Mouse (Mus musculus) midbrain, embryonic 13.5 days (tissue): ENCODE measurements at regions not wholly inside any gene's neighbourhood (a gene's known extent, or its start where the extent isn't known, plus 50 kb on each side); places are given as distances from the start of the nearest gene placed in this dataset.

Experiments
- ATAC-seq: fragments of 200-750 bp; cut with Nextera tagmentation; 2 replicates; pipeline ENCODE4 v1.8.0; 2017; ENCODE audit warnings: mild to moderate bottlenecking, moderate TSS enrichment, moderate library complexity
- H3K27ac ChIP-seq: fragments of 300-500 bp; sonication (generic); 2 replicates; pipeline ENCODE4 v1.5.1; 2015; ENCODE audit warnings: inconsistent platforms, mild to moderate bottlenecking, moderate library complexity
- H3K27me3 ChIP-seq: fragments of 300-500 bp; sonication (generic); 2 replicates; pipeline ENCODE4 v1.6.1; 2015; ENCODE audit warnings: mild to moderate bottlenecking, inconsistent platforms
- H3K36me3 ChIP-seq: fragments of 300-500 bp; sonication (generic); 2 replicates; pipeline ENCODE4 v1.6.1; 2015; ENCODE audit warnings: mild to moderate bottlenecking, inconsistent platforms
- H3K4me1 ChIP-seq: fragments of 300-500 bp; sonication (generic); replicated peaks from 2 replicates; pipeline ENCODE4 v1.6.1; 2015; ENCODE audit warnings: inconsistent platforms
- H3K4me2 ChIP-seq: fragments of 300-500 bp; sonication (generic); replicated peaks from 2 replicates; pipeline ENCODE4 v1.6.1; 2015; ENCODE audit warnings: moderate library complexity, mild to moderate bottlenecking, inconsistent platforms
- H3K4me3 ChIP-seq: fragments of 300-500 bp; sonication (generic); replicated peaks from 2 replicates; pipeline ENCODE4 v1.5.1; 2015; ENCODE audit warnings: mild to moderate bottlenecking, inconsistent platforms
- H3K9ac ChIP-seq: fragments of 300-500 bp; sonication (generic); replicated peaks from 2 replicates; pipeline ENCODE4 v1.6.1; 2015; ENCODE audit warnings: mild to moderate bottlenecking, inconsistent platforms
- H3K9me3 ChIP-seq: fragments of 300-500 bp; sonication (generic); 2 replicates; pipeline ENCODE4 v1.6.1; 2016; ENCODE audit warnings: mild to moderate bottlenecking, inconsistent platforms
- WGBS: fragments of 180-500 bp; shearing (Covaris S2); methylation state at CpG from one replicate; pipeline ENCODE4 v1.1.7; 2015; 5-methylcytosine and 5-hydroxymethylcytosine counted together

DNA sequence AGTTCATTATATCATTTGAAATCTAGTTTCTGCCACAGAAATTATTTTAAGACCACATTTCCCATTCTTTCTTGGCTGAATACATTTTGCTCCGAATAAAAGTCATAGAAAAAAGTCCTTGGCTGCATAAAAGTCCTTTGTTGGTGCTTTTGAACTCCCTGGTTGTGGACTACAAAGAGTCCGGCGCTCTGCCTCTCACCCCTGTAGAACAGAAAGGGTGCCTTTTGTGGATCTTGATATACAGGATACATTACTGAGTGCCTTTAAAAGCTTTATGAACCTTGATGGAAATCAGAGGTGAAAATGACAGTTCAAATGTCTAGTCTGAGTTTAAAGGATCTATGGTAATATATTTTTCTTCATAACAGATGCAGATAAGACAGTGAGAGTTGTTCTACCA lies 355.5 kb downstream of the Anxa1 start:
- H3K36me3 ChIP-seq = no peaks in the 10 kb centered on the region
- 57% methylated on average over 3 of the region's 3 CpGs for WGBS
- ATAC-seq = no peak

DNA sequence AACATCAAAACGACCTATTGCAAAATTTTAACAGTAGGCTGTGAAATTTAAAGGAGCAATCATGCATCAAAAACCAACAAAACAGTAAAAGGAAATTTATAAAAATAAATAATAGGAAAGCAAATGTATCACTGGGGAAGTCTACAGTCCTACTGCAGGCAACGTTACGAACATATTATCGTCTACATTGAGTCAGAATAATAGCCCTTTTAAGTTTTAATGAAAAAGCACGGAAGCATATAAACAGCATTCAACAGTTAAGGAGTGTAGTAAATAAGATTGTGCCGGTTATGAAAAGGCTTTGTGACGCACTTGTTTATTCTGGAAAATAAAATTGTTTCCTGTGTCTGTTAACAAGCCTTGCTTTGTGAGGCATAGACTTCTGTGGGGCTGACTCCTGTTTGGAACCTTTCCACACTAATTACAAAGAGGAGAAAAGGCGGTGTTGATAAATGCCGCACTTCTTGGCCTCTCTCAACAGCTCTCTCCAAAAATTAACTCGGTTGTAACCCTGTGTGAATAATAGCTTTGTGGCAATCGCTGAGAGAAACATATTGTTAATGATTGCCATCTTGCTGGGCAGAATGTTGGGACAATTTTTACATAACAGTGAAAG lies 363.0 kb downstream of the Anxa1 start:
- Histone ChIP-seq H3K36me3 (no peaks in the 10 kb centered on the region), H3K27me3 (no peaks in the 10 kb centered on the region), H3K4me1 (no peaks in the 10 kb centered on the region), H3K4me2 (no peak overlapping the region), H3K27ac (no peak overlapping the region), H3K9ac (no peak overlapping the region), H3K4me3 (no peak overlapping the region), H3K9me3 (no peaks in the 10 kb centered on the region)
- no peak for ATAC-seq
- 53% methylated on average over 11 of the region's 11 CpGs for WGBS

More for the DNA sequence above, 355.5 kb downstream of the Anxa1 start:
- no peak overlapping the region for H3K27ac ChIP-seq
- no peak overlapping the region for H3K4me3 ChIP-seq
- H3K4me2 ChIP-seq = no peak overlapping the region
- no peaks in the 10 kb centered on the region for H3K4me1 ChIP-seq
- H3K9ac ChIP-seq = no peak overlapping the region
- H3K9me3 ChIP-seq = no peaks in the 10 kb centered on the region
- H3K27me3 ChIP-seq = no peaks in the 10 kb centered on the region

DNA sequence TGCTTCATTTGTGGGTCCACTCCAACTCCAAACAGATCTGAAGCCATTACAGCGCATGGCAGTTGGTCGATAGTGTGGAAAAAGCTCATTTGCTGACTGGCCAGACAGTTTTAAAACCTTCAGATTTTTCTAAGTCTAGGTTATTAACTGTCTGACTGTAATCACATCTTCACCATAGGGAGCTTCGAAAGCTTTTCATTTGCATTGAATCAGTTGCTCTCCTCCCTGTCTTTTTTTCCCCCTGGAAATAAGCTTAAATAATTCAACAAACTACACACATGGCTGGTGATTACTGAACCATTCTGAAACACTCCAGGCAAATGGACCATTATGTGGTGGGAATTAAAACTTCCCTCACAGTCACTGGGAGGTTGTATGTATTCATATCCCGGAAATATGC lies 376.6 kb downstream of the Anxa1 start:
- Histone ChIP-seq H3K27me3 (no peaks in the 10 kb centered on the region), H3K4me2 (no peak overlapping the region), H3K27ac (peak overlapping the region; percentile 27; the same call in 1 of the 2 replicates), H3K36me3 (no peaks in the 10 kb centered on the region), H3K9me3 (no peaks in the 10 kb centered on the region), H3K4me1 (peaks cover 10% of the 10 kb centered on the region; the same call in 1 of the 2 replicates), H3K4me3 (no peak overlapping the region), H3K9ac (no peak overlapping the region)
- ATAC-seq = peak; percentile 73
- WGBS = 53% methylated on average over 4 of the region's 4 CpGs

DNA sequence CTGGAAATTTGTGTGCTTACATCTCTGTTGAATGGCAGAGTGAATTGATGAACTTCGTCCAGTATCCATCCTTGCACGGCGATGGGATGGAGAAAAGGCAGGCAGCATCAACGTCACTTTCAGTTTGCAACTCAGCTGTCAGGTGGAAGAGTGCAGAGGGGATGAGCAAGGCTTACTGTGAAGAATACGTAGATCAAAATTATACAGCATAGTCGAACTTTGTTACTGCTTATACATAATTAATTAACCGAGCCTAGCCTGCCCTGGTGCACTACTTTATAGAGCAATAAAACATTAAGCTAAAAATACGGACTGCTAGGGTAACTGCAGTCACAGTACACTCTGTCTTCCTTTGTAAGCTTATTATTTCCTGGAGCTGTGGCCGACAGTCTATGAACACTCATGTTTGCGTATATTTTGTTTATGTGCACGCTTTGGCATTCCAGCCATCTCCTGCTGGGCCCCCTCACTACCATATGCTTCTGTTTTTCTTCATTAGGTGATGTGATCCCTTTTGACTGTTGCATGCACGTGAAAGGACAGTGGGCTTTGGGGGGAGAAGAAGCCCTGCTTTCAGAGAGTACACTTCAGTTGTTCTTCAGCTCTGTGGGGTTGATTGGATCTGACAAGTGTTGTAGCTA lies 380.8 kb downstream of the Anxa1 start:
- no peak overlapping the region for H3K4me3 ChIP-seq
- no peak overlapping the region for H3K27ac ChIP-seq
- no peaks in the 10 kb centered on the region for H3K27me3 ChIP-seq
- peak; percentile 37 for ATAC-seq
- peaks cover 18% of the 10 kb centered on the region for H3K4me1 ChIP-seq
- no peaks in the 10 kb centered on the region for H3K9me3 ChIP-seq
- no peak overlapping the region for H3K9ac ChIP-seq
- H3K4me2 ChIP-seq = peak overlapping the region; percentile 15
- no peaks in the 10 kb centered on the region for H3K36me3 ChIP-seq
- WGBS = 55% methylated on average over 12 of the region's 12 CpGs

DNA sequence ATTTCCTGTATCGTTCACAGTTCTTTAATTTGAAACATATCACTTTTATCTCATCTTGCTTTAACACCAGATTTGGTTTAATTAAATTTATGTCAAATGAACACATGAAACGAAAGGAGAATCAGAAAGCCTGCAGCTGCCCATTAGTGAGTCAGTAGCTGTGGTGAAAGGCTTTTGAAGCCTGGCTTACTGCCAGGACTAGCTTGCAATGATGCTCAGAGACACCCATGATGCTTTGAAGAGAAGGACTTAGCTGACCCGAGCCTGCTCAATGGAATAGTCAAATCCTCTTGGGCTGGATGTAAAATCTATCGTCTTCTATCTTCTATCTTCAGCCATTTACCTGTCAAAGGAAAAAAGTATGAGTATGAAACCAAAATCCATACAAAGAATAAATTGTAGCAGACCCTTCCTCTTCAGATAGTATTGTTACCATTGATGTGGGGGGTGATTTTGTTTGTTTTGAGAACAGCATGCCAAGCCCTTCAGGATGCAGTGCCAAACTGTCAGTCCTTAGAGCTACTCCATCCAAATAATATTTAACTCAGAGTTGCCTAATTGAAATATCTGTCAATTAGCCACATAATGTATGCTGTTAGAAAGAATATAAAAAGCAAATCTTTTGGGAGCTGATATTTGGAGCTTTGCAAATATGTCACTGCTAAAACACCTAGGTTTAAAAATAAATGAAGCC lies 384.7 kb downstream of the Anxa1 start:
- 24% methylated on average over 4 of the region's 4 CpGs for WGBS
- Histone ChIP-seq H3K4me2 (no peak overlapping the region), H3K9me3 (no peaks in the 10 kb centered on the region), H3K4me3 (no peak overlapping the region), H3K9ac (no peak overlapping the region), H3K27ac (0 out of 2 replicates have a peak overlapping the region, but pooled peaks have one; percentile 17), H3K27me3 (no peaks in the 10 kb centered on the region), H3K4me1 (peaks cover 11% of the 10 kb centered on the region), H3K36me3 (no peaks in the 10 kb centered on the region)
- ATAC-seq = peak; percentile 90

DNA sequence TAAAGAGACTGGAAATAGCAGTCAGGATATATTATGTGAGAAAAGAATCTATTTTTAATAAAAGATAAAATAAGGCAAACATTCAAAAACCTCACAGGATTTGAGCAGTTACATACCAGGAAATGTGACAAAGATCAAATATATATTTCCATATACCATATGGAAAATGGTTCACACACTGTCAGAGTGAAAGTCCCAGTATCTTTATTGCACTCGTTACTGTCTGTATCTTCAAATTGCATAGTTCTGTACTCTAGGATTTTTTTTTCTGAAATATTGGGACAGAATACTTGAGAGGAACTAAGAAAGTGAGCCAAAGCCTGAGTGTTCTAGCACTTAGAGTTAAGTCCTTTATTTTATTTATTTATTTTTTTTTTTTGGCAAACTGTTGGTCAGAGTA lies 403.5 kb downstream of the Anxa1 start:
- Histone ChIP-seq H3K4me3 (no peak overlapping the region), H3K36me3 (no peaks in the 10 kb centered on the region), H3K9me3 (no peaks in the 10 kb centered on the region), H3K9ac (no peak overlapping the region), H3K4me1 (no peaks in the 10 kb centered on the region), H3K27me3 (no peaks in the 10 kb centered on the region), H3K27ac (no peak overlapping the region), H3K4me2 (no peak overlapping the region)
- 93% methylated on average over 1 of the region's 1 CpGs for WGBS
- ATAC-seq = no peak

DNA sequence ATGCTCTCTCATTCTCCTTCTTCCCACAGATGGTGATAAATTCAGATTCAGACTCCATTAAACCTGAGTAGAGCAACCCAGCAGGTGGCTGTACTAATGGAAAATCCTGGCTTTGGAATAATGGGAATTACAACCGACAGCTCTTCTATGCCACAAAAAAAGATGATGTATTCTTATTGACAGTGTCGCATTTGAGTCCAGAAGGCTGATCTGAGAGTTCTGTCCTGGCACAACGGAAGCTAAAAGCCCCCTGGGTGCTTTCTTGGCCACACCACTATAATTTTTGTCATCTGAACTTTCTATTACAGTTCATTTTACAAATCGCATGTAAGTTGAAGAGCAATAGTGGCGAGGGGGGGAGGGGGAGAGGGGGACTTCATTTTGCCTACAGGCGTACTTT lies 411.9 kb downstream of the Anxa1 start:
- Histone ChIP-seq H3K4me3 (no peak overlapping the region), H3K9me3 (no peaks in the 10 kb centered on the region), H3K4me1 (peaks cover 6% of the 10 kb centered on the region), H3K4me2 (no peak overlapping the region), H3K9ac (no peak overlapping the region), H3K36me3 (no peaks in the 10 kb centered on the region), H3K27ac (no peak overlapping the region), H3K27me3 (no peaks in the 10 kb centered on the region)
- no peak for ATAC-seq
- WGBS = 64% methylated on average over 6 of the region's 6 CpGs

DNA sequence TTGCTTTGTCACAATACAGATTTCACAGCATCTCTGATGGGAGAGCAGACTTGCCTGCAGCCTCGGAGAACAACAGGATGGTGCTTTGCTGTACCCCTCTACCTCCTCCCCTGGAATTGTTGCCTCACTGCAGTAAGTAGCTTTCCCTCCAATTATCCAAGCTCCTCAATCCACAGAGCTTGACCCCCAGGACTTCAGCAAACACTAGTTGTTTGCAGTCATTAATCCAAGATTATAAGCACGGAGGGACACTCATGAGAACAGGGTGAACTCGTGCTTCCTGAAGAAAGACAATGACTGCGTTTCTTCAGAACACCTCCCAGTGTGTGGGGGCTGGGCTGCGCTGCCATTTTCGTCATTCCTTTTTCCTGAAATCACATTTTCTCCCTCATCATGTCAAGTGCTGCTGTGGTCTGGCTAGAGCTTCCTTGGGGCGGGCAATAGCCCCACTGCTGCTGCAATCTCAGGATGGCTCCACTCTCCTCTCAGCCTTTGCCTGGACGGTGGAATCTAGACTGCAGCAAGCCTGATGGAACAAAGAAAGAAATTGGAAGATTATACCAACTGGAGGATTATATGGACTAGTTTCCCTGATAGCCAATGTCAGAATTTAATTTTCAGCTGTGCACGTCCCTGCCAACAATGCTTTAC lies 413.0 kb downstream of the Anxa1 start:
- H3K27ac ChIP-seq = peak overlapping the region; percentile 60
- H3K4me3 ChIP-seq = no peak overlapping the region; the same call in 1 of the 2 replicates
- peaks cover 6% of the 10 kb centered on the region for H3K4me1 ChIP-seq
- no peaks in the 10 kb centered on the region for H3K36me3 ChIP-seq
- ATAC-seq = peak; percentile 86
- H3K27me3 ChIP-seq = no peaks in the 10 kb centered on the region
- H3K9ac ChIP-seq = no peak overlapping the region; the same call in 1 of the 2 replicates
- H3K4me2 ChIP-seq = peak overlapping the region; percentile 37
- H3K9me3 ChIP-seq = no peaks in the 10 kb centered on the region
- 20% methylated on average over 9 of the region's 9 CpGs for WGBS

DNA sequence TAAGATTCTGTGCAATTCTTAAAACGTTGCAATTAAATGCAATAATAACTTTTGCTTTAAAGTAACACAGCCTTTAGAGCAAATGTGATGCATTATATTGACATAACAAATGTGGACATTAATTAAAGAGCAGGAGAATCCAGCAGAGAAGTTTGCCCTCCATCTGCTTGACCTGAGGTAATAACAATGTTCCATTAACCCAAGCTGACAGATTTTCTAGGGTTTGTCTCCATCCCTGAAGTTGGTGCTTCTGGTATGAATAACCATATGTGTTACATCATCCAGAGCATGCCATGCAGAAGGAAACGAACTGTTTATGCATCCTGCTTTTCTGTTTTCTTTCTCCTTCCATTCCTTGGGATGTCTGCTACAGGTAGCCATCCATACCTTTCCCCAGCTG lies 414.0 kb downstream of the Anxa1 start:
- Histone ChIP-seq H3K36me3 (no peaks in the 10 kb centered on the region), H3K4me1 (peaks cover 6% of the 10 kb centered on the region), H3K4me3 (no peak overlapping the region), H3K9ac (no peak overlapping the region), H3K4me2 (no peak overlapping the region), H3K9me3 (no peaks in the 10 kb centered on the region), H3K27ac (no peak overlapping the region), H3K27me3 (no peaks in the 10 kb centered on the region)
- 78% methylated on average over 2 of the region's 2 CpGs for WGBS
- no peak for ATAC-seq

DNA sequence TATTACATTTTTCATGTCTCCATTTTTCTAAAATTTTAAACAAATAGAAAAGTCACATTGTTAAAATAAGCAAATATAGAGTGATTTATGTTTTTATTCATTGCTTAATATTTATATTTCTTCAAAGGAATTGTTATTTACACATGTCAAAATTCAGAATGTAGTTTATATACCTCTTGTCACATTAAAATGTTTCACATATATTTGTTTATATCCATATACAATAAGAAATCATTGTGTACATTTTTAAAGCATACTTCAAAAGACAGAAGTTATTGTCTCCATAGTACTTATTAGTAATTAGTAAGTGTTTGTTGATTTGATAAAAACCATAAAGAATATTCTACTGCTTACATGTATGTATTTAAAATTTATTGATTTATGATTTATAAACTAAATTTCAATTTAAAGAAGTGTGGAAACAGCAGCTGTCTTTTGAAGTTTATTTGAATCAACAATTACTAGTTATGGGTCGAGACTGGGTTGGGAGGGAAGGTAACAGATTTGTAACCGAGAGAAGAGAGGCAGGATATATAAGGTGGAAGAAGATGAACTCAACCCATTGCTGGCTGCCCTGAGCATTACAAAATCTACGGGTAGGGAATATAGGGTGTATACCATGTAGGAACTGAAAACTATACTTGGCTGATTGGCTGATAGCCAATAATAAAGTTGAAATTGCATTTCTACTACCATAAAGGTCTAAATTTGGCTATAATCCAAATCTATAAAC lies 420.8 kb downstream of the Anxa1 start:
- no peaks in the 10 kb centered on the region for H3K9me3 ChIP-seq
- no peaks in the 10 kb centered on the region for H3K27me3 ChIP-seq
- no peaks in the 10 kb centered on the region for H3K4me1 ChIP-seq
- H3K4me2 ChIP-seq = no peak overlapping the region
- no peak overlapping the region for H3K27ac ChIP-seq
- H3K9ac ChIP-seq = no peak overlapping the region
- 88% methylated on average over 3 of the region's 3 CpGs for WGBS
- H3K36me3 ChIP-seq = no peaks in the 10 kb centered on the region
- H3K4me3 ChIP-seq = no peak overlapping the region
- ATAC-seq = no peak

DNA sequence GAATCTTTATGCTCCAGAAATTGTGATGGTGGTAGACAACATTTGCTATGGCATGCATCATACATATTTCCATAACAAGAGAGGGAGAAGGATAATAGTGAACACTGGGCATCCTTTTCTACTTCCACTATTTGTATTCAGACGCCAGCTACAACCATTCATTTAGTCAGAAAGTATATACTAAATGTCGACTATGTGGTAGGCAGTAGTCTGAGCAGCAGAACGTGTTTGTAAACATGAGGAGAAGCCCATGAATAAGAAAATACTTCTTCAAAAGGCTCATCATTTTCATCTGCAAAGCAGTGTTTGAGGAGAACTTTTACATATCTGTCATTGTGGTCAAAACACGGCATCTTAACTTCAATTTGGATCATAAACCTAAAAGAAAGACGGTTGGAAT lies 421.4 kb downstream of the Anxa1 start:
- H3K4me1 ChIP-seq = no peaks in the 10 kb centered on the region
- H3K36me3 ChIP-seq = no peaks in the 10 kb centered on the region
- H3K4me3 ChIP-seq = no peak overlapping the region
- no peaks in the 10 kb centered on the region for H3K9me3 ChIP-seq
- no peak for ATAC-seq
- no peak overlapping the region for H3K9ac ChIP-seq
- H3K27me3 ChIP-seq = no peaks in the 10 kb centered on the region
- 89% methylated on average over 5 of the region's 5 CpGs for WGBS
- H3K27ac ChIP-seq = no peak overlapping the region
- no peak overlapping the region for H3K4me2 ChIP-seq
